In the genomic region with DNA sequence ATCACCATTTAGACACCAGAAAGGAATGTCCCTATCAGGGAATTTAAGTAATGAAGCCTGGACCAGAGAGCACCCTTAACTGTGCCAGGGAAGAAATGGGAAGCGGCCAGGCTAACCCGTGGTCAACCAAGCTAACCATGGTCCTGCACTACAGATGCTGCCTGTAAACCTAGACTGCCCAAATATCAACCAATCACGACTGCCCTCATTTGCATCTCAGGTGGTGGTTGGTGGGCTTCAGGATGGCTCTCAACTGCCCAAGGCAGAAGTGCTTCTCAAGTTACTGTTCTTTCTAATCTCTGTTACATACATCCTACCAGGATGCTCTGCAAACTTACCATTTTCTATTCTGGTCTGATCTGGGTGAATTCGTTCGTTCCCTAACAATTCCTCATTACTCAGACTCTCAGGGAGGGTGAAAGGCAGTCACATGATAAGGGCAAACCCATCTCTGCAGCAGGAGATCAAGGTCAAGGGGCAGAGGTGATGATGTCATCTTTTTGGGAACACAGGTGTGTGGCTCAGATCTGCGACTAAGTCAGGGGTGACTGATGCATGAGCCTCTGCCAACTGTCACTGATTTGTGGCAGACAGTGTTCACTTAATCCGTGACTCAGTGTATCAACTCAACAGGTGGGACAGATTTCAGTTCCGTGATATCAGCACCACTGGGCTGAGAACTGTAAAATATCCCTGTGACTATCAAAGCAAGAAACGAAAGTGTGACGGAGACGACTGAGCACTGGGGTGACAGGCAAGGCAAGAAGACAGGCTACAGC, we compare ENCODE assay signal across 10 mouse cellular contexts. TPM values are rescaled to one million over a fixed set of nuclear protein-coding genes. Genes with fewer than 3 reads are reported as not detected.
DNase-seq lines count a peak whose midpoint lies in the region; ATAC-seq lines count a peak whose summit lies in the region.
"Had no signal": no experiment of that assay in that cellular context is flagged by ENCODE, and none has a peak within 500 bp of the region (broad histone marks: within the 10 kb centered on the region; RNA-seq: fewer than 3 reads in every experiment).

No protein-coding gene starts in this region.

- no peak for DNase-seq in kidney, adult 9 months
- DNase-seq in ES-CJ7 (ENCODE audit: low read depth, low spot score), result peak; percentile 88
- DNase-seq in embryo, embryonic 11.5 days (ENCODE audit: low read depth, low spot score), result peak; percentile 56
- DNase-seq in layer of hippocampus, adult 9-10 months (ENCODE audit: low spot score), result no peak
- DNase-seq in right cerebral cortex, adult 2 months (ENCODE audit: low spot score in 2 of 2), result no peak
- DNase-seq: adrenal gland, postnatal 10 days; layer of hippocampus, adult 9-11 months had no signal

- 26% methylated on average over 11 of the region's 11 CpGs for WGBS in kidney, embryonic 14.5 days

- no peak overlapping the region for H3K4me2 ChIP-seq in kidney, embryonic 14.5 days (replicated peaks; ENCODE audit: low read depth, low read length)

- H3K4me1 ChIP-seq in kidney, embryonic 14.5 days (ENCODE audit: control insufficient read depth, insufficient read depth, low read length), result peaks cover 5% of the 10 kb centered on the region; the same call in 1 of the 2 replicates

- H3K4me3 ChIP-seq in kidney, embryonic 14.5 days (ENCODE audit: low read length), result no peak overlapping the region
- H3K4me3 ChIP-seq: erythroblast, embryonic 14.5 days had no signal

- H3K9ac ChIP-seq in kidney, embryonic 14.5 days (ENCODE audit: low read depth, low read length), result no peak overlapping the region

- H3K9me3 ChIP-seq in kidney, embryonic 14.5 days (ENCODE audit: control insufficient read depth, low read length), result no peaks in the 10 kb centered on the region

- H3K27me3 ChIP-seq in kidney, embryonic 14.5 days (ENCODE audit: control insufficient read depth, insufficient read depth, low read length), result no peaks in the 10 kb centered on the region

- H3K27ac ChIP-seq in kidney, embryonic 14.5 days (ENCODE audit: low read depth, low read length), result no peak overlapping the region

- H3K36me3 ChIP-seq in kidney, embryonic 14.5 days (ENCODE audit: control insufficient read depth, insufficient read depth, low read length), result no peaks in the 10 kb centered on the region

- peak; percentile 93 for ATAC-seq in kidney, embryonic 14.5 days (ENCODE audit: low FRiP score, low TSS enrichment)
- peak; percentile 34; the same call in 1 of the 2 replicates for ATAC-seq in megakaryocyte progenitor cell, adult 5-6 weeks (replicated peaks; ENCODE audit: poor library complexity)

RNA-seq across cellular contexts. Expression of a gene that starts 12.9 kb away (rescaled TPM):
- polyA plus RNA-seq in kidney, embryonic 14.5 days (2014; fragmentation: Nextera tagmentation; extraction: Ambion mirVana), result 15.4 and 28.0 TPM in 2 replicates
- 3.0 and 3.2 TPM in 2 replicates for total RNA-seq in megakaryocyte progenitor cell, adult 5-6 weeks (2015)
- total RNA-seq in megakaryocyte progenitor cell, adult 5-6 weeks (2017), result 8.0 and 15.9 TPM in 2 replicates

Comparison
In these comparisons a context has a peak if more than half of its experiments do, and no peak if none do; other contexts are left out.
1. DNase-seq: peak in ES-CJ7 (single experiment) and embryo, embryonic 11.5 days (single experiment); none in kidney, adult 9 months (single experiment), layer of hippocampus, adult 9-10 months (single experiment) and right cerebral cortex, adult 2 months (0 of 2).